Mouse (Mus musculus) layer of hippocampus, adult 6 months (tissue): Measurements from ENCODE around the gene Rdh9. TPM values are rescaled to one million over a fixed set of nuclear protein-coding genes. Genes with fewer than 3 reads are reported as not detected.

Source experiments
- long read RNA-seq, 2 experiments: library from polyadenylated mRNA; unstranded; transcript quantifications; one replicate each; pipeline ENCODE4 v2.0.0; 2019 to 2020
- polyA plus RNA-seq: library from polyadenylated mRNA; unstranded; fragments of <200 nt; fragmentation: Nextera tagmentation; gene quantifications from 2 replicates; pipeline ENCODE4 v1.2.3, GENCODE M21; 2021

The Rdh9 gene
- polyA plus RNA-seq: 0.08 TPM in 1 of 2 replicates, not detected in the other
- long read RNA-seq, experiment 1: 0 reads
- long read RNA-seq, experiment 2: 0 reads

GRCm38 (mm10) chr10:127776011-127776410 is at the start of gene Rdh9:
Gene Rdh9, plus strand, starts transcription at chr10:127776386.

GRCm38 (mm10) chr10:127739083-127739660 is 37.0 kb upstream of the Rdh9 start, which contains the start of gene Zbtb39:
Gene Zbtb39, plus strand, starts transcription at chr10:127739538.

GRCm38 (mm10) chr10:127751548-127751947 is 24.6 kb upstream of the Rdh9 start, which contains the start of gene Gpr182:
Gene Gpr182, minus strand, starts transcription at chr10:127751732.

GRCm38 (mm10) chr10:127759181-127760110 is 16.7 kb upstream of the Rdh9 start, which contains the start of the genes Rdh1 and Rdh16f1:
Gene Rdh1, plus strand, starts transcription at chr10:127759721.
Gene Rdh16f1, plus strand, starts transcription at chr10:127759787.

GRCm38 (mm10) chr10:127800891-127801290 is 24.7 kb downstream of the Rdh9 start, which contains the start of gene Rdh16:
Gene Rdh16, plus strand, starts transcription at chr10:127801152.

Other genes with a start within 250 kb of the Rdh9 start
- gene Nxph4, start 241.8 kb upstream of the Rdh9 start, polyA plus RNA-seq: 0.56 and 0.95 TPM in 2 replicates
- gene Lrp1, start 155.2 kb upstream of the Rdh9 start, polyA plus RNA-seq: 25.7 and 25.9 TPM in 2 replicates
- gene Stat6, start 133.4 kb upstream of the Rdh9 start, polyA plus RNA-seq: 2.8 and 3.7 TPM in 2 replicates
- 6.6 and 7.4 TPM in 2 replicates for gene Nemp1, start 109.5 kb upstream of the Rdh9 start, polyA plus RNA-seq
- 5.1 and 6.7 TPM in 2 replicates for gene Nab2, start 107.8 kb upstream of the Rdh9 start, polyA plus RNA-seq
- gene Myo1a, start 71.2 kb upstream of the Rdh9 start, polyA plus RNA-seq: not detected in 2 replicates
- 7.1 and 8.7 TPM in 2 replicates for gene Tac2, start 51.9 kb upstream of the Rdh9 start, polyA plus RNA-seq
- 1.1 TPM in 2 replicates for gene Zbtb39, start 36.8 kb upstream of the Rdh9 start, polyA plus RNA-seq
- 0.49 and 0.52 TPM in 2 replicates for gene Gpr182, start 24.7 kb upstream of the Rdh9 start, polyA plus RNA-seq
- gene Rdh1, start 16.7 kb upstream of the Rdh9 start, polyA plus RNA-seq: not detected in 2 replicates
- not detected in 2 replicates for gene Rdh16f1, start 16.6 kb upstream of the Rdh9 start, polyA plus RNA-seq
- not detected in 2 replicates for gene Rdh16, start 24.8 kb downstream of the Rdh9 start, polyA plus RNA-seq
- gene Rdh19, start 73.5 kb downstream of the Rdh9 start, polyA plus RNA-seq: not detected in 2 replicates
- gene Rdh16f2, start 90.1 kb downstream of the Rdh9 start, polyA plus RNA-seq: not detected in 2 replicates
- gene Rdh7, start 112.4 kb downstream of the Rdh9 start, polyA plus RNA-seq: not detected in 2 replicates
- gene Sdr9c7, start 122.1 kb downstream of the Rdh9 start, polyA plus RNA-seq: not detected in 2 replicates
- not detected in 2 replicates for gene Hsd17b6, start 231.2 kb downstream of the Rdh9 start, polyA plus RNA-seq
- 7.8 and 8.5 TPM in 2 replicates for gene Prim1, start 238.8 kb downstream of the Rdh9 start, polyA plus RNA-seq